Mouse (Mus musculus) erythroblast, embryonic 14.5 days (primary cell): ENCODE data around the gene Cep57. TPM values are rescaled to one million over a fixed set of nuclear protein-coding genes. Genes with fewer than 3 reads are reported as not detected.

Experiments
- H3K27me3 ChIP-seq: 2 replicates; pipeline ENCODE4 v1.6.1; 2012; ENCODE audit warnings: inconsistent platforms; ENCODE audit not compliant: control insufficient read depth
- H3K36me3 ChIP-seq: 2 replicates; pipeline ENCODE4 v1.6.1; 2012; ENCODE audit warnings: mild to moderate bottlenecking, inconsistent platforms; ENCODE audit not compliant: control insufficient read depth
- H3K4me1 ChIP-seq: 2 replicates; pipeline ENCODE4 v1.6.1; 2012; ENCODE audit warnings: inconsistent platforms; ENCODE audit not compliant: control insufficient read depth
- H3K4me3 ChIP-seq: replicated peaks from 2 replicates; pipeline ENCODE3; 2012; ENCODE audit warnings: moderate library complexity, mild to moderate bottlenecking, inconsistent platforms
- H3K9me3 ChIP-seq: 2 replicates; pipeline ENCODE4 v1.6.1; 2012; ENCODE audit warnings: low read length, inconsistent platforms, mixed read lengths; ENCODE audit not compliant: control insufficient read depth
- GATA1 ChIP-seq: IDR thresholded peaks from 2 replicates; pipeline ENCODE4 v1.6.1; 2012; ENCODE audit warnings: low read length, inconsistent platforms, mixed read lengths
- TAL1 ChIP-seq: IDR thresholded peaks from 3 replicates; pipeline ENCODE4 v1.6.1; 2012; ENCODE audit warnings: low read length, inconsistent platforms, mixed read lengths
- polyA plus RNA-seq: library from polyadenylated mRNA; stranded (reverse); fragments of >175 nt; gene quantifications from 2 replicates; pipeline ENCODE4 v1.2.3, GENCODE M21; 2012

The Cep57 gene
- 1.5 TPM in 2 replicates for polyA plus RNA-seq

DNA sequence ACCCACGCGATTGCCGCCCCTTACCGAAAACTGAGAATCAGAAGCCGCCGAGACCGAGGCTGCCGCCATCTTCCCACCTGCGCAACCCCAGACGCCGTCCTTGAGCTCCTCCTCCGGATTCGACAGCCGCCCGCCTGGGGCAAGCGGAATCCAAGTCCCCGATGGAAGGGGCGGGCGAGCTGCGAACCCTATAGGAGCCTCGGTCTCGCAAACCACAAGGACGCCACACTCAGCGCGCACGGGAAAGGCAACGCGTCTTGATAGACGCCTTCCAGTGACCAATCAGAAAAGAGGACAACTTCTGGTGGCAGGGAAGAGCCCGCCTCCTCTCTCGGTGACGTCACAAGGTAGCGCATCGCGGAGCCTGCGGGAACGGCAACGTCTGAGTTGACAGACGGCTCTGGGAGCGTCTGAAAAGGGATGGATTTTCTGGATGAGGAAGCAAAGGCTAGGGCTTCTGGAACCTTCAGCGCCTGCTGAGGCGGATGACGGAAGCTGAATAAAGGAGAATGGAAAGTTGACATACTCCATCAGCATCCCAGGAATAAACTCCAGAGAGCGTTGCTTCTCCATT lies at the start of gene Cep57:
Gene Cep57 (minus strand): TSS at position 276 of the 574 bp plus-strand sequence.
- H3K27me3 ChIP-seq: no peaks in the 10 kb centered on the region
- TF ChIP-seq GATA1 (no peak), TAL1 (no peak)
- peaks cover 37% of the 10 kb centered on the region for H3K4me1 ChIP-seq
- H3K9me3 ChIP-seq: no peaks in the 10 kb centered on the region
- peaks cover 63% of the 10 kb centered on the region for H3K36me3 ChIP-seq
- peak within 1 kb of the TSS; percentile 80 for H3K4me3 ChIP-seq

DNA sequence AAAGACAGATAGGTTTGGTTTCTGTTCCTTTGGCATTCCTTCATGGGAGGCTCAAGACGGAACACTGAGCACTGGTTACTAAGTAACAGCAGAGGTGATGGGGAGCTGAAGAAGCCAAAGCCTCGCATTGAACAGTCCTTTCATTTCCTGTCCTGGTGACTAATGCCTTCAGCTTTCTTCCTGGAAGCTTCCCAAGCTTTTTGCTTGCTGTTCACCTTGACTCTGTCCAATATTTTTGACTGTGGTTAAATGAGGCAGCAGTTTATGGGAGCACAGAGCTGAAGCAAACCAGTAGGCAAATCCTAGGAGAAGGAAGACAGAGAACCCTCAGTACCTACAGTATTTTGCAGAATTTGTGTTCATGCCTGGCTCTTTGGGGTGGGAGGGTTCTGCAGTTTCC lies 48.4 kb upstream of the Cep57 start:
- no peak overlapping the region for H3K4me3 ChIP-seq
- TF ChIP-seq GATA1: no peak
- no peak for TF ChIP-seq TAL1
- H3K9me3 ChIP-seq: no peaks in the 10 kb centered on the region
- H3K4me1 ChIP-seq: no peaks in the 10 kb centered on the region
- H3K36me3 ChIP-seq: no peaks in the 10 kb centered on the region
- no peaks in the 10 kb centered on the region for H3K27me3 ChIP-seq

DNA sequence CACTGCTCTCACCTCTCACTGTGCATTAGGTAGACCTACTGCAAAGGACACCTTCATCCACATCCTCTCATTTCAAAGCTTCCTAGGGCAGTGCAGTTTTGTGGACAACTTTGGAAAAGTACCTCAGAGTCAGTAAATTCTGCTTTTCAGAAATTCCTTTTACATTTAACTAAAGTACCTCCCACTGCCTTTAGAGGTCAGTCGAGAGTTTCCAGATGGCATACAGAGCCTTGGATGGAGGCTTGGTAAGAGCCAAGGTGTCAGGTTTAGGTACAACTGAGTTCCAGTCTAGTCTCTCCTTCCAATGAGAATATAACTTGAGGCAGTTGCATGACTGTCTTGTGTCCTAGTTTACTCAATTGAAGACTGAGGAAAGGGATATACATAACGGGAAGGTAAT lies 47.5 kb upstream of the Cep57 start:
- H3K9me3 ChIP-seq: no peaks in the 10 kb centered on the region
- no peaks in the 10 kb centered on the region for H3K27me3 ChIP-seq
- TF ChIP-seq GATA1: no peak
- no peak for TF ChIP-seq TAL1
- no peaks in the 10 kb centered on the region for H3K4me1 ChIP-seq
- no peaks in the 10 kb centered on the region for H3K36me3 ChIP-seq
- no peak overlapping the region for H3K4me3 ChIP-seq

DNA sequence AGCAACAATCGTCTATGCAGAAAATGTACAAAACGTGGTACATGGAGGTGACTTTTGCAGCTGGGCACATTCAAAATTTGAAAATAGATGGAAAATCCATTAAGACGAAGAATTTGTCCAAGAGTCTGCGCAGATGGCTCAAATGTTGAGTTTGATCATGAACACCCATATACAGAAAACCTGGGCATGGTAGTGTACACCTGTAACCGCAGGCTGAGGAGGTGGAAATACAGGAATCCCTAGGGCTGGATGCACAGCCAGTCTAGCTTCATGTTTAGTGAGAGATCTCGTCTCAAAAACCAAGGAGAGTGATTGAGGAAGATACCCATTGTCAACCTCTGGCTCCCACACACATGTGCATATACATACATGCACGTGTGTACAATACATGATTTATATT lies 44.7 kb upstream of the Cep57 start:
- no peak for TF ChIP-seq GATA1
- TF ChIP-seq TAL1: no peak
- H3K27me3 ChIP-seq: no peaks in the 10 kb centered on the region
- H3K9me3 ChIP-seq: no peaks in the 10 kb centered on the region
- H3K4me3 ChIP-seq: no peak overlapping the region
- H3K4me1 ChIP-seq: no peaks in the 10 kb centered on the region
- no peaks in the 10 kb centered on the region for H3K36me3 ChIP-seq

DNA sequence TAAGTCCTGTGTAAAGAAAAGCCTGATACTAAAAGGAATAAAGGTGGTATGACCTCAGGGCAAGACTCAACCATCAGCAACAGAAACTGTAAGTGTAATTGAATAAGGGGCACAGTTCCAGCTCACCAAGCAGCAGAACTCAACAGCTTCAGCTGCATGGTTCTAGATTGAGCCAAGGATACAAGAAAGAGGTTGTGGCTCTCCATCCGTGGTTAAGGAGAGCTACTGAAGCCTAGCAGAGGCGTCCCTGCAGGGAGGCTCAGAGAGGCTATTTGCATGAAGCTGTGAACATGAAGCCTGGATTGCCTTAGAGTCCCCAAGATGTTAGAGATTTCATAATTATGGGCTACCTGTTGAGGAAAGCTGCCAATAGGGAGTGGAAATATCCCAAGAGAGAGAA lies 40.7 kb upstream of the Cep57 start:
- no peaks in the 10 kb centered on the region for H3K36me3 ChIP-seq

DNA sequence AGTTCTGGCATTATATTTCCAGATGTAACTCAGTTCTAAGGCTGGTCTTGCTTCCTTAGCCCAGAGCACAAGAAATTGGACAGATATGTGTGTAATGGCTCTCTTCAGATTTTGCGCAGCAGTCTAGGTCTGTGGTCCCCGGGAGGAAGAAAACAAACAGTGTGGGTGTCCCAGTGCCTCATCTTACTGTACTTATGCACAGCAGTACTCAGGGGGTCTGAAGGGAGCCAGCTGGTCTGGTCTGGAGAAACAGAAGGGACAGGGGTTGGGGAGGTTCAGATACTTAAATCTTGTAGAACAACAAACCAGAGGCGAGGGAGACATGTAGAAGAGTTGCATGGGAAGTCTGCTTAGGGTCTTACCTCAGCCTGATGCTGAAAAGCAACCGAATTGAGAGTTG lies 29.9 kb upstream of the Cep57 start:
- no peak for TF ChIP-seq TAL1
- TF ChIP-seq GATA1: no peak
- no peaks in the 10 kb centered on the region for H3K27me3 ChIP-seq
- no peaks in the 10 kb centered on the region for H3K9me3 ChIP-seq
- no peaks in the 10 kb centered on the region for H3K4me1 ChIP-seq
- no peaks in the 10 kb centered on the region for H3K36me3 ChIP-seq
- no peak overlapping the region for H3K4me3 ChIP-seq

More for the DNA sequence above, 40.7 kb upstream of the Cep57 start:
- H3K4me3 ChIP-seq: no peak overlapping the region
- H3K4me1 ChIP-seq: no peaks in the 10 kb centered on the region
- no peaks in the 10 kb centered on the region for H3K9me3 ChIP-seq
- H3K27me3 ChIP-seq: no peaks in the 10 kb centered on the region
- TF ChIP-seq GATA1 (no peak), TAL1 (no peak)

DNA sequence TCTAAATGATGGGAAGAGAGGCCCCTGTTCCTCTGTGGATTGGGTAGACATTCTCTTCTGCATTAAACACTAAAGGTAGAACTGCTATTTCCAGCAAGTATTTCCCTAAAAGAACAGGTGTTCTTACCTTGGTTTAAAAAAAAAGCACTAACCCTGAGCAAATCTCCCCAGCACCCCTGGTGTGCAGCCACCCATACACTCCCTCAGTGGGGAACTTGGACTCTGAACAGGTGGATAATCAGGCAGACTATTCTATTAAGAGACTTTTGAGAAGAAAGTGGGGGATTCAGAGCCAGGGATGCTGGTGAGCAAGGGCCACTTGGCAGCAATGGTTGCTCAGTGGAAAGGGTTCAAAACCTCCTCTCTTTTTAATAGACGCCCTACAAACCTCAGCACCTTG lies 29.3 kb upstream of the Cep57 start:
- H3K36me3 ChIP-seq: no peaks in the 10 kb centered on the region
- TF ChIP-seq TAL1: no peak
- TF ChIP-seq GATA1: no peak
- H3K4me3 ChIP-seq: no peak overlapping the region
- H3K4me1 ChIP-seq: no peaks in the 10 kb centered on the region
- H3K9me3 ChIP-seq: no peaks in the 10 kb centered on the region
- no peaks in the 10 kb centered on the region for H3K27me3 ChIP-seq

DNA sequence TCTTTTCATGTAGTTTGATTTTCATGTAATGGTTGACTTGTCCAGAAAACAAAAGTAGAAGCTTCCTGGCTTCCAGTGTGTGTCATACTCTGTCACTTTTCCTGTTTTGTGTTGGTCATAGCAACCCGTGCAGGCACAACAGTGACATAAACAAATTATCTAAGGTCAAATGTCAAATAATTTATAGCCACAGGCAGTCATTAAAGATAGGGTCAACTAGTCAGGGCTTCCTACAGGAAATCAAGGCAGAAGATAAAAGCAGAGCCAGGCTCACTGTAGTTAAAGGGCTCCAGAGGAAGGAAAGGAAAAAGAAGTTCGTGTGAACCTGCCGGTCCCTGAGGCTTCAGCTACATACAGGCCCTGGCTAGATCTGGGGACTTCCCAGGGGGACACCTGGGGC lies 27.0 kb upstream of the Cep57 start:
- no peaks in the 10 kb centered on the region for H3K9me3 ChIP-seq
- TF ChIP-seq GATA1 (no peak), TAL1 (no peak)

DNA sequence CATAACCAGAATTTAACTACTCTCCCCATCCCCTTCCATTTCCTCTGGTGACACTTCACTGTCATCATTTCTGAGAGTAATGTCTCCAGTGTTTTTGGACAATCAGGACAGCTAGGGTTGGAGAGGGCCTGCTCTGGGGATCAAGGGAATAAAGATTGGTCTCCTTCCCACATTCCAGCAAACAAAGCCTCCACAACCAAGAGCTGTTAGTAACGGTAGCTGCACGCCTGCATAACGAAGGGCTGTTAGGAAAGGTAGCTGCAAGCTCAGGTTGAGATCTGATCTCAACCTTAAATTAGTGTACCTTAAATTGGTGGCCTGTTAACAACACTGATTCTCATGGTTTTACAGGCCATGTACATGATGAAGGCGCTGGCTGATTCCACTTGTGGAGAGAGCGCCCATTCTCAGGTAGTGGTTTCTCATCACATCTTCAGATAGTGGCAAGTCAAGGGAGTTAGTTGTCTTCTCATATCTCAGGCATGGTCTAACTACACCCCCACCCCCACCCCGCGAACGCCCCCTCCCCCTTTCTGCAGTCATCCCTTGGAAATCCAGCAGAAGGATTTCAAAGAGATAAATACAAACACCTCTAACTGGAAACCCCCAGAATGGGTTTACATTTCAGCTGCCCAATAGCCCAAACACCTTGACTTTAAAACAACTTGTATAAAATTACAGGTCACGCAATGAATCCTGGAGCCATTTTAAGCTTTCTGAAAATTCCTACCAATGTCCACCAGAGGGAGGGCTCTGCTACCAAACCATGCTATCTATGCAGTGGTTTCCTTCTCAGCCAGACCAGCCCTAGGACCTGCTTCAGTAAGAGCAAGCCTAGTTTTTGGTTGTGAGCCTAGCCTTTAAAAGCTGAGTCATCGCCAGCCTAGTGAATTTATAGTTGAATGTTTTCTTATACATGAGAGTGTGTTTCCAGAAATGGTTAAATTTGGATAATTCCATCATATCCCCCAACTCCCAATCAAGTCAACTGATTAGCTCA lies 21.9 kb upstream of the Cep57 start:
- Histone ChIP-seq H3K36me3 (peaks cover 41% of the 10 kb centered on the region), H3K4me3 (no peak overlapping the region), H3K27me3 (no peaks in the 10 kb centered on the region), H3K9me3 (no peaks in the 10 kb centered on the region), H3K4me1 (no peaks in the 10 kb centered on the region)
- TF ChIP-seq GATA1: no peak
- no peak for TF ChIP-seq TAL1

More for the DNA sequence above, 27.0 kb upstream of the Cep57 start:
- Histone ChIP-seq H3K36me3 (peaks cover 2% of the 10 kb centered on the region), H3K4me3 (no peak overlapping the region), H3K27me3 (no peaks in the 10 kb centered on the region), H3K4me1 (no peaks in the 10 kb centered on the region)
